Comparison of ENCODE assay signal across 8 mouse cellular contexts in genomic region chr11:51649111-51649888, GRCm38 (mm10). TPM values are rescaled to one million over a fixed set of nuclear protein-coding genes. Genes with fewer than 3 reads are reported as not detected.
DNase-seq lines count a peak whose midpoint lies in the region; ATAC-seq and TF ChIP-seq lines count a peak whose summit lies in the region.

No protein-coding gene starts in this region.

- intact Hi-C loops in left cerebral cortex, postnatal 10 days (cut with DNase I) = no loop called here

- H3K36me3 ChIP-seq in lung, embryonic 14.5 days (ENCODE audit: insufficient read depth) = peaks cover 14% of the 10 kb centered on the region
- 0 out of 2 replicates have a peak, but pooled peaks cover 7% of the 10 kb centered on the region for H3K36me3 ChIP-seq in embryonic facial prominence, embryonic 14.5 days (ENCODE audit: control insufficient read depth, insufficient read depth, low read length)
- no peaks in the 10 kb centered on the region for H3K36me3 ChIP-seq in intestine, embryonic 15.5 days
- H3K36me3 ChIP-seq in neural tube, embryonic 13.5 days = 0 out of 2 replicates have a peak, but pooled peaks cover 2% of the 10 kb centered on the region

- peaks cover 8% of the 10 kb centered on the region; the same call in 1 of the 2 replicates for H3K4me1 ChIP-seq in lung, embryonic 14.5 days (ENCODE audit: insufficient read depth)
- H3K4me1 ChIP-seq in embryonic facial prominence, embryonic 14.5 days (ENCODE audit: control insufficient read depth, insufficient read depth, low read length) = peaks cover 16% of the 10 kb centered on the region; the same call in 1 of the 2 replicates
- peaks cover 31% of the 10 kb centered on the region for H3K4me1 ChIP-seq in intestine, embryonic 15.5 days (replicated peaks)
- peaks cover 44% of the 10 kb centered on the region for H3K4me1 ChIP-seq in neural tube, embryonic 13.5 days (replicated peaks)

- H3K4me3 ChIP-seq in lung, embryonic 14.5 days (ENCODE audit: low read depth, low read length) = peak overlapping the region; percentile 68
- peak overlapping the region; percentile 68 for H3K4me3 ChIP-seq in embryonic facial prominence, embryonic 14.5 days (ENCODE audit: low read depth, low read length)
- peak overlapping the region; percentile 78 for H3K4me3 ChIP-seq in intestine, embryonic 15.5 days (replicated peaks)
- H3K4me3 ChIP-seq in neural tube, embryonic 13.5 days = peak overlapping the region; percentile 61

- peak overlapping the region; percentile 78 for H3K9ac ChIP-seq in lung, embryonic 14.5 days
- peak overlapping the region; percentile 79 for H3K9ac ChIP-seq in embryonic facial prominence, embryonic 14.5 days (ENCODE audit: low read depth, low read length)
- H3K9ac ChIP-seq in intestine, embryonic 15.5 days = peak overlapping the region; percentile 67
- H3K9ac ChIP-seq in neural tube, embryonic 13.5 days = peak overlapping the region; percentile 80

- peak overlapping the region; percentile 97 for H3K4me2 ChIP-seq in lung, embryonic 14.5 days
- H3K4me2 ChIP-seq in embryonic facial prominence, embryonic 14.5 days (ENCODE audit: low read depth, low read length) = peak overlapping the region; percentile 95
- peak overlapping the region; percentile 97 for H3K4me2 ChIP-seq in intestine, embryonic 15.5 days (replicated peaks)
- peak overlapping the region; percentile 93 for H3K4me2 ChIP-seq in neural tube, embryonic 13.5 days

- H3K9me3 ChIP-seq in lung, embryonic 14.5 days (ENCODE audit: low read depth, low read length) = no peaks in the 10 kb centered on the region
- H3K9me3 ChIP-seq in embryonic facial prominence, embryonic 14.5 days (ENCODE audit: control insufficient read depth, low read length) = no peaks in the 10 kb centered on the region
- no peaks in the 10 kb centered on the region for H3K9me3 ChIP-seq in intestine, embryonic 15.5 days
- H3K9me3 ChIP-seq in neural tube, embryonic 13.5 days = no peaks in the 10 kb centered on the region

- H3K27ac ChIP-seq in lung, embryonic 14.5 days (ENCODE audit: low read depth) = peak overlapping the region; percentile 72
- peak overlapping the region; percentile 71 for H3K27ac ChIP-seq in embryonic facial prominence, embryonic 14.5 days (replicated peaks; ENCODE audit: low read depth, low read length)
- peak overlapping the region; percentile 90; the same call in 1 of the 2 replicates for H3K27ac ChIP-seq in intestine, embryonic 15.5 days
- peak overlapping the region; percentile 67 for H3K27ac ChIP-seq in neural tube, embryonic 13.5 days (replicated peaks)

- no peaks in the 10 kb centered on the region; the same call in 1 of the 2 replicates for H3K27me3 ChIP-seq in lung, embryonic 14.5 days (ENCODE audit: insufficient read depth, low read length)
- H3K27me3 ChIP-seq in embryonic facial prominence, embryonic 14.5 days (replicated peaks; ENCODE audit: control insufficient read depth, insufficient read depth, low read length) = no peaks in the 10 kb centered on the region
- H3K27me3 ChIP-seq in intestine, embryonic 15.5 days (replicated peaks) = no peaks in the 10 kb centered on the region
- peaks cover 20% of the 10 kb centered on the region for H3K27me3 ChIP-seq in neural tube, embryonic 13.5 days

- DNase-seq in lung, embryonic 14.5 days = no peak
- no peak for DNase-seq in lung, postnatal 36 days
- DNase-seq in embryonic facial prominence, embryonic 14.5 days (ENCODE audit: low spot score) = peak; percentile 63
- DNase-seq in right cerebral cortex, postnatal 36 days (ENCODE audit: low spot score in 2 of 2) = no peak
- DNase-seq in left cerebral cortex, postnatal 10 days (ENCODE audit: extremely low spot score in 1 of 2, low spot score in 2 of 2) = no peak
- no peak for DNase-seq in layer of hippocampus, adult 8-10 months (ENCODE audit: low spot score in 2 of 2)

- ATAC-seq in lung, embryonic 14.5 days (ENCODE audit: insufficient read depth) = no peak
- peak; percentile 34; the same call in 1 of the 2 replicates for ATAC-seq in embryonic facial prominence, embryonic 14.5 days (ENCODE audit: low read depth)
- no peak for ATAC-seq in intestine, embryonic 15.5 days
- ATAC-seq in neural tube, embryonic 13.5 days (ENCODE audit: low read depth) = no peak

- no peak for TF ChIP-seq CTCF in lung, embryonic 14.5 days (IDR thresholded peaks at IDR 0.05; ENCODE audit: low read depth)

- 35% methylated on average over 11 of the region's 11 CpGs for WGBS in lung, embryonic 14.5 days
- WGBS in embryonic facial prominence, embryonic 14.5 days = 24% methylated on average over 10 of the region's 11 CpGs
- WGBS in intestine, embryonic 15.5 days = 43% methylated on average over 11 of the region's 11 CpGs
- 27% methylated on average over 11 of the region's 11 CpGs for WGBS in neural tube, embryonic 13.5 days

RNA-seq across cellular contexts. Expression of gene N4bp3, which starts 1.3 kb away (rescaled TPM):
- 35.5 and 39.2 TPM in 2 replicates for polyA plus RNA-seq in lung, embryonic 14.5 days (2014; fragmentation: Nextera tagmentation; extraction: Ambion mirVana)
- polyA plus RNA-seq in embryonic facial prominence, embryonic 14.5 days (2014; fragmentation: Nextera tagmentation; extraction: Ambion mirVana) = 32.1 and 37.8 TPM in 2 replicates
- polyA plus RNA-seq in intestine, embryonic 15.5 days (2015; fragmentation: Nextera tagmentation; extraction: Ambion mirVana) = 17.6 and 18.1 TPM in 2 replicates
- 14.1 and 15.2 TPM in 2 replicates for polyA plus RNA-seq in neural tube, embryonic 13.5 days (2015; fragmentation: Nextera tagmentation; extraction: Ambion mirVana)
- 10 to 100 TPM; 12.8 to 14.0 TPM for total RNA-seq in left cerebral cortex, postnatal 10 days (2021)
- total RNA-seq in layer of hippocampus, adult 8-10 months (2022) = 10 to 100 TPM; 15.0 to 18.9 (median 15.7) TPM

RNA-seq across cellular contexts. Expression of gene D930048N14Rik, which starts 1.5 kb away (rescaled TPM):
- 3.4 TPM in 2 replicates for polyA plus RNA-seq in lung, embryonic 14.5 days (2014; fragmentation: Nextera tagmentation; extraction: Ambion mirVana)
- 2.8 and 3.3 TPM in 2 replicates for polyA plus RNA-seq in embryonic facial prominence, embryonic 14.5 days (2014; fragmentation: Nextera tagmentation; extraction: Ambion mirVana)
- polyA plus RNA-seq in intestine, embryonic 15.5 days (2015; fragmentation: Nextera tagmentation; extraction: Ambion mirVana) = 3.2 and 3.3 TPM in 2 replicates
- 0.64 and 0.96 TPM in 2 replicates for polyA plus RNA-seq in neural tube, embryonic 13.5 days (2015; fragmentation: Nextera tagmentation; extraction: Ambion mirVana)
- total RNA-seq in left cerebral cortex, postnatal 10 days (2021) = under 1 TPM; 0.86 to 0.97 TPM
- 1 to 10 TPM; 1.3 to 2.5 (median 2.0) TPM for total RNA-seq in layer of hippocampus, adult 8-10 months (2022)

RNA-seq across cellular contexts. Expression of gene Rmnd5b, which starts 13.6 kb away (rescaled TPM):
- polyA plus RNA-seq in lung, embryonic 14.5 days (2014; fragmentation: Nextera tagmentation; extraction: Ambion mirVana) = 39.4 and 43.6 TPM in 2 replicates
- 44.2 and 50.4 TPM in 2 replicates for polyA plus RNA-seq in embryonic facial prominence, embryonic 14.5 days (2014; fragmentation: Nextera tagmentation; extraction: Ambion mirVana)
- polyA plus RNA-seq in intestine, embryonic 15.5 days (2015; fragmentation: Nextera tagmentation; extraction: Ambion mirVana) = 38.2 and 42.6 TPM in 2 replicates
- 71.8 and 74.5 TPM in 2 replicates for polyA plus RNA-seq in neural tube, embryonic 13.5 days (2015; fragmentation: Nextera tagmentation; extraction: Ambion mirVana)
- 10 to 100 TPM; 46.6 to 49.8 TPM for total RNA-seq in left cerebral cortex, postnatal 10 days (2021)
- total RNA-seq in layer of hippocampus, adult 8-10 months (2022) = 10 to 100 TPM; 52.4 to 58.6 (median 55.4) TPM

RNA-seq across cellular contexts. Expression of gene Nhp2, which starts 29.8 kb away (rescaled TPM):
- 178 and 187 TPM in 2 replicates for polyA plus RNA-seq in lung, embryonic 14.5 days (2014; fragmentation: Nextera tagmentation; extraction: Ambion mirVana)
- 158 and 162 TPM in 2 replicates for polyA plus RNA-seq in embryonic facial prominence, embryonic 14.5 days (2014; fragmentation: Nextera tagmentation; extraction: Ambion mirVana)
- polyA plus RNA-seq in intestine, embryonic 15.5 days (2015; fragmentation: Nextera tagmentation; extraction: Ambion mirVana) = 172 and 184 TPM in 2 replicates
- polyA plus RNA-seq in neural tube, embryonic 13.5 days (2015; fragmentation: Nextera tagmentation; extraction: Ambion mirVana) = 96.4 and 106 TPM in 2 replicates
- total RNA-seq in left cerebral cortex, postnatal 10 days (2021) = 10 to 100 TPM; 51.1 to 51.4 TPM
- total RNA-seq in layer of hippocampus, adult 8-10 months (2022) = 10 to 100 TPM; 31.8 to 48.9 (median 42.3) TPM

RNA-seq across cellular contexts. Expression of gene 0610009B22Rik, which starts 39.4 kb away (rescaled TPM):
- 81.0 and 86.4 TPM in 2 replicates for polyA plus RNA-seq in lung, embryonic 14.5 days (2014; fragmentation: Nextera tagmentation; extraction: Ambion mirVana)
- polyA plus RNA-seq in embryonic facial prominence, embryonic 14.5 days (2014; fragmentation: Nextera tagmentation; extraction: Ambion mirVana) = 77.5 and 82.9 TPM in 2 replicates
- polyA plus RNA-seq in intestine, embryonic 15.5 days (2015; fragmentation: Nextera tagmentation; extraction: Ambion mirVana) = 96.0 and 105 TPM in 2 replicates
- 125 and 136 TPM in 2 replicates for polyA plus RNA-seq in neural tube, embryonic 13.5 days (2015; fragmentation: Nextera tagmentation; extraction: Ambion mirVana)
- total RNA-seq in left cerebral cortex, postnatal 10 days (2021) = 10 to 100 TPM; 29.1 to 29.9 TPM
- total RNA-seq in layer of hippocampus, adult 8-10 months (2022) = 10 to 100 TPM; 32.5 to 42.6 (median 34.8) TPM
